Mouse (Mus musculus): ENCODE data around the gene Fbp2.

Gene Fbp2

DNA sequence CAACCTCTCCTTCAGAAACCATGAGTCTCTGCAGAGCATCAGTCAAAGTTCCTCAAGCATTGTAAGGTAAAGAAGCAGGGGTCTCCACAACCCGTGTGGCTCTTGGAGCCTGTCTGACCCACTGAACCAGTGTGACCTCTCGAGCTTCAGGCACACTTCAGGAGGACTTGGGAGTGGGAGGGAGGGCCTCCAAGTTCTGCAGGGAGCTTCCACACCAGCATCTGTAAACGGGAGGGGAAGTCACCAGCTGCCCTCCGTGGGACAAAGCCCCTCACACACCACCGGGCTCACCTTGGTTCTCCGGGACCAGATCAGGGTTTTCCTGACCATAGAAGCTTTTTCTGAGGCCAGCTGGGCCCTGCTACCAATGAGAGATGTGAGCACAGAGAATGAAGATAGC is 21.2 kb upstream of the Fbp2 start:
- no peak for TF ChIP-seq GATA4 (IDR thresholded peaks at IDR 0.05; ENCODE audit: insufficient replicate concordance, low read length)

DNA sequence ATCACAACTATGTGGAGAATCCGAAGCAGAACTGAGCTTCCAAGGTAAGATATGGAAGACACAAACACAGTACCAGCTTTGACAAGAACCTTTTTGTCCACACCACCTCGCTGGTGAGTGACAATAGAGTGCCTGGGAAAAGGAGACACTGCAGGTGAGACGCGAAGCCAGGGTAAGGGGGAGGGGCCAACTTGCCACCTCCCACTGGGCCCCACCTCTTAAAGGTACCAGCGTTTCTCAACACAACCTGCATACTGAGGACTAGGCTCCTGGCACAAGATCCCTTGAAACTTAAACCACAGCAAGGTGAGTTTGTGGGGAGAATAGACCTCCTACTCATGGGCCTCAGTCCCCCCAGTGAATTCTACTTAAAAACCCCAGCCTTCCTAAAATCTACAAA is 19.0 kb upstream of the Fbp2 start:
- no peak for TF ChIP-seq GATA4 (IDR thresholded peaks at IDR 0.05; ENCODE audit: insufficient replicate concordance, low read length)

DNA sequence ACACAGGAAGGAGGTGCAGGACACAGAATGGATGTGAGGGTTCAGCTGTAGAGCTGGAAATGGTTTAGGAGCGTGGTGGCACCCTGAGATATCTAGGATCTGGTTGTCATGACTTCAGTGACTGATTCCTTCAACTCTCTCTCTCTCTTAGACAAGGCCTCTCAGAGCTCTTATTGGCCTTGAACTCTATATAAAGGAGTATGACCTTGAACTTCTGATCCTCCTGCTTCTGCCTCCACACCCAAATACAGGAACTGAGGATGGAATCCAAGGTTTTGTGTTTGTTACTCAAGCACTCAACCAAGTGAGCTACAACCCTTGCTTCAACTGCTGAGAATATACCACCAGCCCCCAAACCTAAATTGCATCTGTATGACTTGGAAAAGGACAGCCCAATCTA is 17.9 kb upstream of the Fbp2 start:
- TF ChIP-seq GATA4 (IDR thresholded peaks at IDR 0.05; ENCODE audit: insufficient replicate concordance, low read length) = no peak

DNA sequence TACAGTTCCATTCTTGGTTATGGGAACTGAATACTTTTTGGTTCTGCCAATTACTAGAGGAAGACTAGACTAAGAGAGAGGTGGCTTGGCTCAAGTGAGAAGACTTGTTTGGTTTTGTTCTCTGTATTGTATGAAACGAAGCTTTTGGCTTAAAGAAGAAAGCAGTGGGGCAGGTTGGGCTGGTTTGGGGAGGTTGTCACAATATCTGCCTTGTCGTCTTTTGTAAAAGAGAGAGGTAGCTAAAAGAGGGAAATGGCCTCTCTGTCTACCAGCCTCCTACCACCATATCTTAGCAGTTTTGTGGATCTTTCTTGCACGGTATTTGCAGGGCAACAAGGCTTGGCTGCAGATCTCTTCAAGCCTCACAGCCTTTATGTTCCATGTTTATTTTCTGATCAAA is 14.0 kb upstream of the Fbp2 start:
- TF ChIP-seq GATA4 (IDR thresholded peaks at IDR 0.05; ENCODE audit: insufficient replicate concordance, low read length) = no peak

DNA sequence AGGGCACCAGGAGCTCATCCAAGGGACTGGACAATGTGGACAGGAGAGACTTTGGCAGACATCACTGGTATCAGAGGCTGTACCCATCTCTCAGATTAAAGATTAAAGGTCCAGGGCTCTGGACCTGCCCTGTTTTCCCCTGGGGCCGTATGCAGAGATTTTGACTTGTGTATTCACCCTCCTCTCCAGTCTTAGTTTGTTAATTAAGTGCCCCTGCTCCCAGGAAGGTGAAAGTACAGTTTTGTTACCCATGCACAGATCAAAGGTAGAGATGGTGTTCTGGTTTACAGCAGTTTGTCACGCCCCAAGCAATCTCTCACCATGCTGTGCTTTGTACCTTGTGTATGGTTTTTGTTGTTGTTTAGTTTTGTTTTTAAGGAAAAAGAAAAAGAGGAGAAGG is 12.4 kb upstream of the Fbp2 start:
- TF ChIP-seq GATA4 (IDR thresholded peaks at IDR 0.05; ENCODE audit: insufficient replicate concordance, low read length) = no peak

DNA sequence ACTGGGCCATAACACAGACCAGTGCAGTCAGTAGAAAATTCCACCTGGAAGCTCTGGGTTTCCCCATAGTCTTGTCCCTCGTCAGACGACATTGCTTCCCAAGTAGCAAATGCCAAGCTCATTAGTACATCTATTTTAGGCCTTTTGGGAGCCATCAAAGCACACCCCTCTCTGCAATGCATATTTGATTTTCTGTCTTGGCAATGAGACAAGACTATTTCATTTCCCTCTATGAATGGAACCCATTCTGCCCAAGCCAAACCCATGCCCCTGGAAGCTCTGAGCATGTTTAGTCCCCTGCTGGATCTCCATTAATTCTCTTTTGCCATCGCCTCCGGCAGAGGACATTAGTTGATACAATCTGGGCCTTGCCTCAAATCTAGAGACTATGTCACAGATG is 8.6 kb upstream of the Fbp2 start:
- TF ChIP-seq GATA4 (IDR thresholded peaks at IDR 0.05; ENCODE audit: insufficient replicate concordance, low read length) = no peak

DNA sequence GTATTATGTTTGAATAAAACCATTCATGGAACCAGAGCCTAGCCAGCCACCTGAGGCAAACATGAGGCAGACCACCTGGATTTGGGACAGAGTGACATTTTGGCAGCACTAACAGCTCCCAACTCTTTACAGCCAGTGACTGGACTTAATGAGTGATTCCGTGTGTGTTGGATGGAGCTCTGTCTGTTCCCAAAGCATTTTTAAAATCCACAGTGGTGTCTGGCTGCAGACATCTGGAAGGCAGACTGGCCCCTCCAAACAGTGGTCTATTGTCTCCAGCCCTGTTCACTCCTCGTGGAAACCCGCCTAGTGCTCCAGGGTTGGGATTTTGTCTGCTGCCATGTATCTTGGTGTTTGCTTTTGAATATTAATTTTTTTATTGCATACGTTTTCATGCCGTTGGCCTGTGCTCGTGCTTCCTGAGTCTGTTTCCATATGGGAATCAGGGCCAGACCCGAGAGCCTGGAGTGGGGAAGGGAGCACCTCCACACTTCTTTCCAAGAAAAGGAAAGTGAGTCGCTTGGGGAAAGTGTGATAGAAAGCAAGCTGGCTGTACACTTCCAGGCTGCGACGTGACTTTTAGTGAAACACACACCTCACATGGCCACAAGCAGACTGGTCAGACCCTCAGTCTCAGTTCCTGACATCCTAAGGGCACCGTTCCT is 7.6 kb upstream of the Fbp2 start:
- TF ChIP-seq GATA4 (IDR thresholded peaks at IDR 0.05; ENCODE audit: insufficient replicate concordance, low read length) = no peak

DNA sequence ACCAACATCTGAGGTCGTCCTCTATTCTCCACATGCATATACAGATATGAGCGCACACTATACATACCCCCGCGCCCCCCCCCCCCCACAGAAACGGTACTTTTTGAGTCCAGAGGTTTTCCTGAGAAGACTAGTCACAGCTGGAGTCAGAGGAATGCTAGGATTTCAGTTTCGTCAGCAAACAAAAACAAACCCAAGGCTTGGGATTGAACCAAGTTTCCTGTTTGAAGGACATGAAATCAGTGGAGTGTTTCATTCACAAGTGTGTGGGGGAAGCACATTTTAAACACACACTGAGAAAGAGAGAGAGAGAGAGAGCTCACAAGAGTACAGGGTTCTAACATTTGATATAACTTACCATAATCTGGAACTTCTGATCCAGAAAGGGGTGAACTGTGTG is 5.5 kb upstream of the Fbp2 start:
- TF ChIP-seq GATA4 (IDR thresholded peaks at IDR 0.05; ENCODE audit: insufficient replicate concordance, low read length) = no peak

DNA sequence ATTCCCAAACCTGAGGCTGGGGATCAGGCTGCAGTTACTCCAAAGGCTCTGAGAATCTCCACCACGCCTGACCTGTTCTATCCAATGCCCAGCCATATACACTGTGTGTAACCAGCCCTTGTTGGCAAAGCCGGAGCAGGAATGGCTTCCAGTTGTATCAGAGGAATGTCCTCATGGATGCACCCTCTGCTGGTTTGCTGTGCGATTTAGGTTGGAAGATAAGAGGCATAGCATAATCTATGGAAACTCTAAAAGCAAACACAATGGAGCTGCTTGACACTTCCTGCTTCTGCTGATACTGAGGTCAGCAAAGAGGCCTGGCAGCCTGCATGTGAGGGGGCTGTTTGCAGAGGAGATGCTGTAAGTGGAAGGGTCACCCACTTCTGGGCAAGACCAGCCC is 4.7 kb upstream of the Fbp2 start:
- TF ChIP-seq GATA4 (IDR thresholded peaks at IDR 0.05; ENCODE audit: insufficient replicate concordance, low read length) = no peak

DNA sequence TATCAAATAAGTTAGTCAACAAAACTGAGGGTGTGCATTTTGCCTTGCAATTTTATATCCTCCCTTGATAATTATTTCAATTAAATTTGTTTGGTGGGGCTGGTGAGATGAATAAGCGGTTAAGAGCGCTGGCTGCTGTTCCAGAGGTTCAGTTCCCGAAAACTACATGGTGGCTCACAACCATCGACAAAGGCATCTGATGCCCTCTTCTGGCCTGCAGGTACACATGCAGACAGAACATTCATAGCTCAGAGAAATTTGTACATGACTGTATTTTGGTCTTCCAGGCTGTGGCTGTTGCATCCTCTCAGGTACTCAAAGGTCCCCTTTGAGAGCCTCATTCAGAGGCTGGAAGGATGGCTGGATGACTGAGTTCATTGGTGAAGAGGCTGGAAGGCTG is 1.8 kb upstream of the Fbp2 start:
- TF ChIP-seq GATA4 (IDR thresholded peaks at IDR 0.05; ENCODE audit: insufficient replicate concordance, low read length) = no peak

DNA sequence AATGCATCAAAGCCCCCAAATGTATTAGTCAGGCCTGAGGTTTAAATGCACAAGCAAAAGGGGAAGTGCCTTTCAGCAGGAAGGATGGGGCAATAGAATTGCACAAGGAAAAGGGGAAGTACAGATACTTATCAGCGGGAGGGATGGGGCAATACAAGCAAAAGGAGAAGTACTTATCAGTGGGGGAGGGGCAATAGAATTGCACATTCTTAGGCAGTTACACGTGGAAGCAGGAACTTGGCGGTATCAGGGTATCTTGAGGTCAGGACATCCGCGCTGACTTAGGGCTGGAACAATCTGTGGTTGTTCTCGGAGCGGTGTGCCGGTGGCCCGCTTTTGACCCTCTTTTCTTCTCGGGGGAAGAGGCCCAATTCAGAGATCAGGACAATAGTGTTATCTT is 1.0 kb upstream of the Fbp2 start:
- TF ChIP-seq GATA4 (IDR thresholded peaks at IDR 0.05; ENCODE audit: insufficient replicate concordance, low read length) = peak; percentile 94; the same call in 1 of the 2 replicates

DNA sequence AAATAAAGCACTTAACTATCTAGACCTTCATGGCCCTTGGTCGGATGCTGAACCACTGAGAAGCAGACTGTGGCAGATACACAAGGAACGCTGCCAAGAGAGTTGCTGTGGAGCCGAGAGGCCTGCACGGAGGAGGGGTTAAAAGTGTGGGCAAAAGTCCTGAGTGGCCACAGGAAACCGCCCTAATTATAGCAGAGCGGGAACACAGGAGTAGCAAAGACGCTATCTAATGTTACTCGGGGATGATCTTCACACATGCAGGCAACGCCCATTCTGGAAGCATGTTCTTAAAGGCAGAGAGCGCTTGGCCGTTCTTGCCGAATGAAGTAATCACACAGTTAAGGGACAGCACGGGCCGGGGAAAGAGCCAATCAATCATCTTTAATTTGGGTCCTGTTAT is 1.4 kb downstream of the Fbp2 start:
- no peak for TF ChIP-seq GATA4 (IDR thresholded peaks at IDR 0.05; ENCODE audit: insufficient replicate concordance, low read length)

DNA sequence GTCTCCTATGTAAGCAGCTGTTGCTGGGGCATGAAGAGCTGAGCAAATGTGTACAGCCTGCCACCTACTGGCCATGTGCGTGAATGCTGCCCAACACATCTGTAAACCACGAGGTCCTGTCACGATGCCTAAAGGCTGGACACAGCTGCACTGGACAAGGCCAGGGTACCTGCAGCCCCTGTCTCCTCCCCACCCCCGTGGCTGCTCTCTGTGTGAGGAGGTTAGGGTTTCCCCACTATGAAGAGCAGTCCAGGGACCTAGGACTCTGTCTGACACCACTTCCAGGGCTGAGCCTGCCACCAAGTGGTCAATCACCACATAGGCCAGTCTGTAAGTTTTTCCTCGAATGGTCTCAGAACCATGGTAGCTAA is 1.9 kb downstream of the Fbp2 start:
- no peak for TF ChIP-seq GATA4 (IDR thresholded peaks at IDR 0.05; ENCODE audit: insufficient replicate concordance, low read length)

DNA sequence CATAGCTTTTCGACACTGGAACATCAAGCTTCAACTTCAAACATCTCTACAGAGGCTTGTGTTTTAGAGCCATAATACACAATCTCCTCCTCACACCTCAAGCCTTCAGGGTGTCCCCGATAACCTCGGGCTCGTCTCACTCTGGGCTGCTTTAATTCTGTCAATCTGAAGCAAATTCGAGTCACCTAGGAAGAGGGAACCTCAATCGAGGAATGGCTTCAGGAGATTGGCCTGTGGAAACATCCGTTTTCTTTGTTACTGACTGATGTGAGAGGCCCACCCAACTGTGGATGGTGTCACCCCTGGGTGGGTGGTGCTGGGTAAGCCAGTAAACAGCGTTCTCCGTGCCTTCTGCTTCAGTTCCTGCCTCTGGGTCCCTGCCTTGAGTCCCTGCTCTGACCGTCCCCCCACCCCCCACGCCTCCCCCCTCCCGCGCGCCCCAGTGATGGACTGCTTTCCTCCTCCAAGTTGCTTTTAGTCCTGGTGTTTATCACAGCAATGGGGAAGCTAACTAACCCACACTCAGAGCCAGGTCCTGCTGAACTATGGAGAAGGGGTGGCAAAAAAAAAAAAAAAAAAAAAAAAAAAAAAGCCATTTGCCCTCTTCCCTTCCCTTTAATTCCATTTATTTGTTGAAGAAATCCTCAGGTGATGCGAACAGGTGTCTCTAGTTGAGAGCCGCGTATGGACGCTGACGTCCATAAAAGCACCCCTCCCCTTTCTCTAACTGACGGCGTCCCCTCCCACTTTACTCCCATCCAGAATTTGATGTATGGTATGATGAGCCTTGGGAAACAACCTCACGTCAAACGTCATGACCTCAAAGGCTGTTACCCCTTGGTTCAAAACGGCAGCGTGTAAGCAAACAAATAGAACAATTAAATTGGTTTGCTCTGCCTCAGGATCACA is 2.6 kb downstream of the Fbp2 start:
- no peak for TF ChIP-seq GATA4 (IDR thresholded peaks at IDR 0.05; ENCODE audit: insufficient replicate concordance, low read length)

DNA sequence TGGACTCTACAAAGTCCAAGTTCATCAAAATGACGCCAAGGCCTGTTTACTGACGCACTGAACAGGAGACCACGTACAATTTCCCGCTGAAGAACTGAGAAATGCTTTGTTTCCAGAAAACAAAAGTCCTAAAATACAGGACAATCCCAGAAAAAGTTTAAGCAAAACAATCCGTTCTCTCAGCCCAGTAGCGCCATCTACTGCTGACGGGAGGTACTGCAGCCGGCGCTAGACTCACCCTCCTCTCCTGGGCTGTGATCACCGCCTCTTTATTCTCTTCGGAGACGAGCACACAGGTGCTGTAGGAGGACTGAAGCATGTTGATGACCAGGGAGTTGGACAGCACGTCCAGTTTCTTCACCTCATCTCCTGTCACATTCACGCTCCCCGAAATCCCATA is 3.6 kb downstream of the Fbp2 start:
- no peak for TF ChIP-seq GATA4 (IDR thresholded peaks at IDR 0.05; ENCODE audit: insufficient replicate concordance, low read length)

DNA sequence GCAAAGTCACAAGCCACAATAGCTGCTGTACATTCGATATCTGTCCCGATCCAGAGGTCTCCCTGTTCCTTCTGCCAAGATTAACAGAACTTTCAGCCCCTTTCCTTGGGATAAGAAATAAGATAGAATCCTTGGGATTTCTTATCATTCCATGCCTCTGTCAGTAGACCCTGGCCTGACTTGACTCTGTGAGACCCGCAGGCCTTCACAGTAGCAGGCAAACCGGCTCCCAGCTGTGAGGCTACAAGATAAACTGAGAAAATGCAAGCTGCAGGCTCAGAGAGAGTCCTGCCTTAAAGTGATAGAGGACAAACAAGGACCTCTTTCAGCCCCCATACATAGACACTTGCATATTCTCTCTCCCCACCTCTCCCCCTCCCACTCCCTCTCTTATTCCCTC is 24.9 kb downstream of the Fbp2 start:
- TF ChIP-seq GATA4 (IDR thresholded peaks at IDR 0.05; ENCODE audit: insufficient replicate concordance, low read length) = no peak

DNA sequence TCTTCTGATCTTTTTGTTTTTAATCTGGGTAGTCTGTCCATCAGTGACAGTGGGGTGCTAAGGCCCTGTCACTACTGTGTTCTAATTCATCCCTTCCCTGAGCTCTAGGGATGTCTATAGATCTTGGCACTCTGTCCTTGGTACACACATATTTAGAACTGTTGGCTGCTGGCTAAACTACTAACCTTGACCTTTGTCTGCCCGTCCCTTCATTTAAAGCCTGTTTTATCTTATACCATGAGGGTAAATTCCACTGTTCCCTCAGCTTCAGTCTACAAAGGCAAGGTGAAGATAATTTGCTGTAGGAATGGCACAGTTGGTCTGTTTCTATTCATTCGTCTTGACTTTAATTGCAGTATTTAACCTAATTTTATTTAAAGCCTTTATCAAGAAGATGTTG is 26.0 kb downstream of the Fbp2 start:
- no peak for TF ChIP-seq GATA4 (IDR thresholded peaks at IDR 0.05; ENCODE audit: insufficient replicate concordance, low read length)

Data from liver, adult (tissue).